Mouse (Mus musculus) kidney, adult 8-10 months (tissue): ENCODE data around the gene Hmgn2.
A peak's percentile ranks its signal among the peaks of the same experiment; 100 is the strongest.

ENCODE experiments used
- DNase-seq, 2 experiments: peaks; one replicate each; pipeline ENCODE4 v3.0.0; 2022

The Hmgn2 gene

DNA sequence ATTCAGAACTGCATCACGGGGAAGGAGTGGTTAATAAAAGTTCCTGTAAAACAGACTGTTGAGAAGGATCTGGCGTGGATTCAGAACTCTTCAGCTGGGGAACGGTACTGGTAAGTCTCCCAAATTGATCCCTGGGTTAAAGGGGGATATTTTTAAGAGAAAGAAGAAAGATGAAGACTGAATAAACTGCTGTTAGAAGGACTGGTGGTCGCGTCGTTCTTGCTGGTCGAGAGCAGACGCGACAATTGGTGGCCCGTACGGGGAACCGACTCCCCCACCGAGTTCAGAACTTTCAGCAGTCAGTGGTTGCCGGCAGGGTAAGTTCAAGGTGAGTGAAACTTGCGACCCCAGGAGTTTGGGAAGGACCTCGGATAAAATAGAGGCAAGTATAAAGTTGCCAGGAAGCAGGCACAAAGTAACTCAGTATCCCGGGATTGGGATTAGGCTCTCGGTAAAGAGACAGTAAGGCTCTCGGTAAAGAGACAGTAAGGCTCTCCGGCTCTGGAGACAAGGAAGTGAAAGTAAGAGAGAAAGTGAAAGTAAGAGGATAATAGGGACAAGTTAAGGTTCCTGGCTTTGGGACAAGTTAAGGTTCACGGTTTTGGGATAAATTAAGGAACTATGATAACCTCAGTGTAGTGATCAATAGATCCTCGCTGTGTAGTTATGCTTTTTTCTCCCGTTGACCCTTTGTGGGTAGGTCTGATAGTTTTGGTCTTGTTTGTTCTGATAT lies 50.2 kb downstream of the Hmgn2 start:
- peak in 1 of 2 experiments; percentile 37 for DNase-seq
